Mouse (Mus musculus) stomach, embryonic 16.5 days (tissue): ENCODE results near the gene Aldh1l1. TPM values are rescaled to one million over a fixed set of nuclear protein-coding genes. Genes with fewer than 3 reads are reported as not detected.

Experiments
- ATAC-seq: fragments of 200-750 bp; cut with Nextera tagmentation; 2 replicates; pipeline ENCODE4 v1.8.0; 2017; ENCODE audit warnings: moderate number of reproducible peaks, moderate TSS enrichment; ENCODE audit not compliant: insufficient read depth, low FRiP score
- H3K27ac ChIP-seq: fragments of 300-500 bp; sonication (generic); 2 replicates; pipeline ENCODE4 v1.5.1; 2014; ENCODE audit warnings: low read length
- H3K27me3 ChIP-seq: fragments of 300-500 bp; sonication (generic); 2 replicates; pipeline ENCODE4 v1.6.1; 2014; ENCODE audit warnings: low read length, control low read depth, mixed read lengths; ENCODE audit not compliant: control insufficient read depth, insufficient read depth
- H3K36me3 ChIP-seq: fragments of 300-500 bp; sonication (generic); 2 replicates; pipeline ENCODE4 v1.6.1; 2014; ENCODE audit warnings: low read length; ENCODE audit not compliant: control insufficient read depth, insufficient read depth
- H3K4me1 ChIP-seq: fragments of 300-500 bp; sonication (generic); 2 replicates; pipeline ENCODE4 v1.6.1; 2014; ENCODE audit warnings: low read length, control low read depth, mixed read lengths; ENCODE audit not compliant: control insufficient read depth, insufficient read depth
- H3K4me2 ChIP-seq: fragments of 300-500 bp; sonication (generic); 2 replicates; pipeline ENCODE4 v1.6.1; 2014; ENCODE audit warnings: low read depth, low read length, mixed read lengths
- H3K4me3 ChIP-seq: fragments of 300-500 bp; sonication (generic); replicated peaks from 2 replicates; pipeline ENCODE4 v1.5.1; 2014; ENCODE audit warnings: mild to moderate bottlenecking, low read length
- H3K9ac ChIP-seq: fragments of 300-500 bp; sonication (generic); 2 replicates; pipeline ENCODE4 v1.6.1; 2014; ENCODE audit warnings: low read length
- H3K9me3 ChIP-seq: fragments of 300-500 bp; sonication (generic); replicated peaks from 2 replicates; pipeline ENCODE4 v1.6.1; 2016; ENCODE audit warnings: low read length, control low read depth; ENCODE audit not compliant: control insufficient read depth
- WGBS: fragments of 180-500 bp; shearing (Covaris S2); extraction: QIAGEN DNeasy Blood & Tissue Kit; methylation state at CpG from one replicate; pipeline ENCODE4 v1.1.7; 2014; 5-methylcytosine and 5-hydroxymethylcytosine counted together
- polyA plus RNA-seq: library from polyadenylated mRNA; unstranded; fragments of >200 nt; fragmentation: Nextera tagmentation; extraction: Ambion mirVana; gene quantifications from 2 replicates; pipeline ENCODE4 v1.2.1, GENCODE M21; 2015

Aldh1l1 gene
- polyA plus RNA-seq, 1 experiment from 2014 or later = 13.1 TPM

- H3K9me3 ChIP-seq = no peaks in the 10 kb centered on the region
- ATAC-seq = no peak
- no peak overlapping the region for H3K9ac ChIP-seq
- H3K27ac ChIP-seq = no peak overlapping the region
- H3K36me3 ChIP-seq = no peaks in the 10 kb centered on the region
- H3K4me1 ChIP-seq = peaks cover 5% of the 10 kb centered on the region; the same call in 1 of the 2 replicates
- H3K4me3 ChIP-seq = no peak overlapping the region
- no peak overlapping the region for H3K4me2 ChIP-seq
- H3K27me3 ChIP-seq = no peaks in the 10 kb centered on the region
- 72% methylated on average over 4 of the region's 4 CpGs for WGBS
These were observed 114.1 kb downstream of the Aldh1l1 start for GRCm38 (mm10) chr6:90600351-90600750.

- Histone ChIP-seq H3K9ac (no peak overlapping the region), H3K4me1 (peaks cover 6% of the 10 kb centered on the region; the same call in 1 of the 2 replicates), H3K4me2 (no peak overlapping the region), H3K27me3 (no peaks in the 10 kb centered on the region), H3K27ac (no peak overlapping the region), H3K9me3 (no peaks in the 10 kb centered on the region), H3K36me3 (no peaks in the 10 kb centered on the region), H3K4me3 (no peak overlapping the region)
- WGBS = 52% methylated on average over 7 of the region's 7 CpGs
- ATAC-seq = no peak
These were observed 115.5 kb downstream of the Aldh1l1 start for GRCm38 (mm10) chr6:90601736-90602135.

- 93% methylated on average over 3 of the region's 3 CpGs for WGBS
- H3K36me3 ChIP-seq = no peaks in the 10 kb centered on the region
- H3K27me3 ChIP-seq = no peaks in the 10 kb centered on the region
- peaks cover 8% of the 10 kb centered on the region; the same call in 1 of the 2 replicates for H3K4me1 ChIP-seq
- ATAC-seq = no peak
- H3K9ac ChIP-seq = no peak overlapping the region
- no peak overlapping the region for H3K4me2 ChIP-seq
- no peaks in the 10 kb centered on the region for H3K9me3 ChIP-seq
- no peak overlapping the region for H3K4me3 ChIP-seq
- H3K27ac ChIP-seq = no peak overlapping the region
These were observed 116.1 kb downstream of the Aldh1l1 start for GRCm38 (mm10) chr6:90602304-90602703.

GRCm38 (mm10) chr6:90603126-90603525, 116.9 kb downstream of the Aldh1l1 start:
- H3K27ac ChIP-seq = no peak overlapping the region
- no peaks in the 10 kb centered on the region for H3K36me3 ChIP-seq
- no peak overlapping the region for H3K4me2 ChIP-seq
- WGBS = 63% methylated on average over 7 of the region's 7 CpGs
- H3K9ac ChIP-seq = no peak overlapping the region
- H3K4me3 ChIP-seq = no peak overlapping the region
- peaks cover 8% of the 10 kb centered on the region; the same call in 1 of the 2 replicates for H3K4me1 ChIP-seq
- no peak for ATAC-seq
- no peaks in the 10 kb centered on the region for H3K9me3 ChIP-seq
- no peaks in the 10 kb centered on the region for H3K27me3 ChIP-seq

- no peak for ATAC-seq
- peaks cover 8% of the 10 kb centered on the region; the same call in 1 of the 2 replicates for H3K4me1 ChIP-seq
- no peaks in the 10 kb centered on the region for H3K9me3 ChIP-seq
- H3K4me2 ChIP-seq = peak overlapping the region; percentile 71; the same call in 1 of the 2 replicates
- no peaks in the 10 kb centered on the region for H3K27me3 ChIP-seq
- no peaks in the 10 kb centered on the region for H3K36me3 ChIP-seq
- no peak overlapping the region for H3K27ac ChIP-seq
- H3K4me3 ChIP-seq = peak overlapping the region; percentile 62
- H3K9ac ChIP-seq = no peak overlapping the region
- WGBS = 56% methylated on average over 3 of the region's 3 CpGs
These were observed 117.9 kb downstream of the Aldh1l1 start for GRCm38 (mm10) chr6:90604130-90604529.

- peak within 1 kb of the TSS; percentile 57; the same call in 1 of the 2 replicates for H3K27ac ChIP-seq
- H3K36me3 ChIP-seq = no peaks in the 10 kb centered on the region
- peak within 1 kb of the TSS; percentile 71 for H3K4me2 ChIP-seq
- ATAC-seq = peak; percentile 94
- 2% methylated on average over 46 of the region's 49 CpGs for WGBS
- H3K4me1 ChIP-seq = peaks cover 8% of the 10 kb centered on the region; the same call in 1 of the 2 replicates
- H3K4me3 ChIP-seq = peak within 1 kb of the TSS; percentile 62
- peak within 1 kb of the TSS; percentile 76 for H3K9ac ChIP-seq
- H3K27me3 ChIP-seq = no peaks in the 10 kb centered on the region
- no peaks in the 10 kb centered on the region for H3K9me3 ChIP-seq
These were observed 118.5 kb downstream of the Aldh1l1 start, which contains the start of gene Slc41a3 for GRCm38 (mm10) chr6:90604533-90605297. Slc41a3 (plus strand) TSS chr6:90604725.

- H3K4me2 ChIP-seq = peak overlapping the region; percentile 71
- no peak for ATAC-seq
- H3K36me3 ChIP-seq = no peaks in the 10 kb centered on the region
- H3K27ac ChIP-seq = peak overlapping the region; percentile 48; the same call in 1 of the 2 replicates
- peak overlapping the region; percentile 76 for H3K9ac ChIP-seq
- H3K27me3 ChIP-seq = no peaks in the 10 kb centered on the region
- no peaks in the 10 kb centered on the region for H3K9me3 ChIP-seq
- H3K4me3 ChIP-seq = peak overlapping the region; percentile 62
- H3K4me1 ChIP-seq = peaks cover 8% of the 10 kb centered on the region; the same call in 1 of the 2 replicates
- WGBS = 17% methylated on average over 5 of the region's 5 CpGs
These were observed 119.1 kb downstream of the Aldh1l1 start for GRCm38 (mm10) chr6:90605298-90605665.

GRCm38 (mm10) chr6:90606538-90606937, 120.3 kb downstream of the Aldh1l1 start:
- Histone ChIP-seq H3K4me1 (peaks cover 8% of the 10 kb centered on the region; the same call in 1 of the 2 replicates), H3K9me3 (no peaks in the 10 kb centered on the region), H3K4me2 (no peak overlapping the region), H3K36me3 (no peaks in the 10 kb centered on the region), H3K27ac (no peak overlapping the region), H3K9ac (no peak overlapping the region), H3K4me3 (no peak overlapping the region), H3K27me3 (no peaks in the 10 kb centered on the region)
- no peak for ATAC-seq
- WGBS = 28% methylated on average over 7 of the region's 7 CpGs

- no peaks in the 10 kb centered on the region for H3K36me3 ChIP-seq
- no peak overlapping the region for H3K4me3 ChIP-seq
- no peak overlapping the region for H3K27ac ChIP-seq
- H3K9me3 ChIP-seq = no peaks in the 10 kb centered on the region
- no peak overlapping the region for H3K9ac ChIP-seq
- H3K4me1 ChIP-seq = peaks cover 8% of the 10 kb centered on the region; the same call in 1 of the 2 replicates
- no peak overlapping the region for H3K4me2 ChIP-seq
- no peaks in the 10 kb centered on the region for H3K27me3 ChIP-seq
- 14% methylated on average over 5 of the region's 5 CpGs for WGBS
- no peak for ATAC-seq
These were observed 121.0 kb downstream of the Aldh1l1 start for GRCm38 (mm10) chr6:90607196-90607595.
